Mouse (Mus musculus) C2C12 (cell line): ENCODE results near the gene Cetn3. TPM values are rescaled to one million over a fixed set of nuclear protein-coding genes. Genes with fewer than 3 reads are reported as not detected.

Source experiments
- H3K27me3 ChIP-seq: one replicate; pipeline ENCODE4 v1.6.1; 2011; ENCODE audit not compliant: control insufficient read depth, insufficient read depth, insufficient read length
- H3K36me3 ChIP-seq: one replicate; pipeline ENCODE4 v1.6.1; 2011; ENCODE audit not compliant: control insufficient read depth, insufficient read depth
- H3K4me3 ChIP-seq: one replicate; pipeline ENCODE4 v1.5.1; 2011; ENCODE audit warnings: mild to moderate bottlenecking, control low read depth; ENCODE audit not compliant: poor library complexity, insufficient read depth, severe bottlenecking
- H3K79me2 ChIP-seq: one replicate; pipeline ENCODE4 v1.6.1; 2011; ENCODE audit not compliant: control insufficient read depth, insufficient read depth
- H3K79me3 ChIP-seq: one replicate; pipeline ENCODE4 v1.6.1; 2011; ENCODE audit warnings: low read depth, control low read depth
- H3ac ChIP-seq: one replicate; pipeline ENCODE3; 2011; ENCODE audit warnings: low read depth; ENCODE audit not compliant: control insufficient read depth, insufficient read length
- CEBPB ChIP-seq: IDR thresholded peaks from one replicate; pipeline ENCODE4 v1.6.1; 2011; ENCODE audit warnings: low read depth, mild to moderate bottlenecking, control low read depth, moderate library complexity
- CTCF ChIP-seq: IDR thresholded peaks from one replicate; pipeline ENCODE4 v1.5.1; 2011; ENCODE audit not compliant: control insufficient read depth, insufficient read depth, insufficient read length
- FOSL1 ChIP-seq: IDR thresholded peaks from one replicate; pipeline ENCODE4 v1.8.0; 2011; ENCODE audit warnings: mild to moderate bottlenecking, low read length; ENCODE audit not compliant: poor library complexity, insufficient read depth, severe bottlenecking
- MAX ChIP-seq: IDR thresholded peaks from one replicate; pipeline ENCODE4 v1.6.1; 2011; ENCODE audit warnings: mild to moderate bottlenecking, control low read depth
- MYOD1 ChIP-seq: IDR thresholded peaks from one replicate; pipeline ENCODE4 v1.6.1; 2011; ENCODE audit warnings: low read depth; ENCODE audit not compliant: control insufficient read depth, insufficient read length
- MYOG ChIP-seq: IDR thresholded peaks from one replicate; pipeline ENCODE4 v1.6.1; 2011; ENCODE audit not compliant: control insufficient read depth, insufficient read length; ENCODE audit errors: extremely low read depth
- USF1 ChIP-seq: IDR thresholded peaks from one replicate; pipeline ENCODE4 v1.6.1; 2011; ENCODE audit warnings: low read depth, mild to moderate bottlenecking, control low read depth, moderate library complexity
- polyA plus RNA-seq: library from polyadenylated mRNA; unstranded; fragments of >200 nt; fragmentation: generic; extraction: Trizol; gene quantifications from one replicate; pipeline ENCODE4 v1.2.1, GENCODE M21; 2012; ENCODE audit warnings: missing spikeins

Cetn3 gene
- polyA plus RNA-seq, 1 experiment: 50.6 TPM

DNA sequence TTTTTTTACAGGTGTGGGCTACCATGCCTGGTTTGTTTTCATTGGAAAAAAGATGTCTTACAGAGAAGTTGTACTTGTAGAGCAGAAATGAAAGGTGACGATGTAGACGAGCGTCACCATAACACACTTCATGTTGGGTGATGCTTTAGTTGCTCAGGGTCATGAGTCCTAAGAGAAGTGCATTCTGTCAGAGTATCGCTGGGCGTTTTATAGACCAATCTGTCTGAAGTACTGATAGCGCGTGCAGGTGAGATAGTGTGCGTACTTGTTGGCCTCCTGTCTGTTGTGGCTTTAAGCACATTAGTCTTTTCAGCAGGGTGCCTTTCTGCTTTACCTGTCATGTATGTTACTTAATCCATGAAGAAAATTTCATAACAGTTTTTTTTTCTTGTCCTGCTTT, 7.3 kb downstream of the Cetn3 start:
- TF ChIP-seq MAX (no peak), USF1 (no peak), MYOG (no peak), CEBPB (no peak), MYOD1 (no peak), FOSL1 (no peak), CTCF (no peak)
- H3K27me3 ChIP-seq: no peaks in the 10 kb centered on the region

DNA sequence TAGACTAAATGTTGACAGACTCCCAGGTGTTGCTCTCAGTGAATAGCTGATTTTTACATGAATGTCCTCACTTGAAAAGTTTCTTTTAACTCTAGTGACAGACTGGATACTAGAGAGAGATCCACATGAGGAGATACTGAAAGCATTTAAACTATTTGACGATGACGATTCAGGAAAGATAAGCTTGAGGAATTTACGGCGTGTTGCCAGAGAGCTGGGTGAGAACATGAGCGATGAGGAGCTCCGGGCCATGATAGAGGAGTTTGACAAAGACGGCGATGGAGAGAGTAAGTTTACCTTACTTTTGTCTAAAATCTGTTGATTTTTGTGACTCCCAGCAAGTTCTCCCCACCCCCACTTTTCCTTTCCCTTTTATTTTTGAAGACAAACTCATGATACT, 9.0 kb downstream of the Cetn3 start:
- TF ChIP-seq FOSL1 (no peak), USF1 (no peak), MYOG (no peak), CEBPB (no peak), MYOD1 (no peak), MAX (no peak), CTCF (no peak)
- Histone ChIP-seq H3K79me3 (peaks cover 8% of the 10 kb centered on the region), H3K36me3 (peaks cover 39% of the 10 kb centered on the region), H3ac (no peak overlapping the region), H3K4me3 (no peak overlapping the region), H3K79me2 (peaks cover 5% of the 10 kb centered on the region), H3K27me3 (no peaks in the 10 kb centered on the region)

More for the DNA sequence above, 7.3 kb downstream of the Cetn3 start:
- no peak overlapping the region for H3K4me3 ChIP-seq
- peaks cover 16% of the 10 kb centered on the region for H3K79me2 ChIP-seq
- peaks cover 50% of the 10 kb centered on the region for H3K36me3 ChIP-seq
- peaks cover 10% of the 10 kb centered on the region for H3K79me3 ChIP-seq
- H3ac ChIP-seq: no peak overlapping the region

DNA sequence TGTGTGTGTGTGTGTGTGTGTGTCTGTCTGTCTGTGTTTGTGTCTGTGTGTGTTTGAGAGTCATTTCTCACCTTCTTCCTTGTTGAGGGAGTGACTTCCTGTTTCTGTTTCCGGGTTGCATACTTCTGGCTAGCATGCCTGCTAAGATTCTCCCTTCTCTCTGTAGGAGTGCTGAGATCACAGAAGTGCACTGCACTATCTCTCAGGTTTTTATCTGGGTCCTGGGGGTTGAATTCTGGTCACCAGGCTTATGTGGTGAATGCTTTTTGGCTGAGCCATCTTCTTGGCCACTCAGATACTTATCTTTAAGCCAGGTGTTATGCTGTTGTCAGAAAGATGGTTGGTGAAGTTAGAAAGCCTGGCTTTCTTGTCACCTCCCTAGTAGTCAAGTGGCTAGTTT, 11.0 kb downstream of the Cetn3 start:
- no peaks in the 10 kb centered on the region for H3K27me3 ChIP-seq
- TF ChIP-seq FOSL1: no peak
- TF ChIP-seq USF1: no peak
- no peak for TF ChIP-seq CEBPB
- no peak for TF ChIP-seq CTCF
- no peak for TF ChIP-seq MYOG
- TF ChIP-seq MAX: no peak
- no peak for TF ChIP-seq MYOD1
- peaks cover 5% of the 10 kb centered on the region for H3K79me3 ChIP-seq
- H3ac ChIP-seq: no peak overlapping the region
- peaks cover 27% of the 10 kb centered on the region for H3K36me3 ChIP-seq
- no peak overlapping the region for H3K4me3 ChIP-seq
- no peaks in the 10 kb centered on the region for H3K79me2 ChIP-seq

DNA sequence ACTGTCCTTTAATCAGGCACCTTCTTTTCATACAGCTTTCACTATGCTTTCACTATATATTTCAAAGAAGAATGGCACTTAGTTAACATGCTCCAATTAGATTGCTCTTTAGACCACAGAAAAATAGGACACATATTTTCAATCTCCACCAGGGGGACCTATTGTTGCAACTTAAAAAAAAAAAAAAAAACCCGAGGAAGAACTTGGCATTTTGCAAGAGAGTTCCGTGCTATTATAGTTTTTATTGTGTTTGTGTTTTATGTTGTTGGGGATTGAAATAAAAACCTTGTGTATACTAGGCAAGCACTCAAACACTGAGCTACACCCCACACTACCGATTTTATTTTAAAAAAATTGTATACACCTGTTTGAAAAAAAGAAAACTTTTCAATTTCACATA, 18.2 kb downstream of the Cetn3 start:
- Histone ChIP-seq H3K79me3 (no peaks in the 10 kb centered on the region), H3K79me2 (no peaks in the 10 kb centered on the region), H3K36me3 (peaks cover 7% of the 10 kb centered on the region), H3K4me3 (no peak overlapping the region), H3K27me3 (no peaks in the 10 kb centered on the region), H3ac (no peak overlapping the region)
- TF ChIP-seq MYOD1 (no peak), MAX (no peak), MYOG (no peak), CTCF (no peak), USF1 (no peak), FOSL1 (no peak), CEBPB (no peak)

DNA sequence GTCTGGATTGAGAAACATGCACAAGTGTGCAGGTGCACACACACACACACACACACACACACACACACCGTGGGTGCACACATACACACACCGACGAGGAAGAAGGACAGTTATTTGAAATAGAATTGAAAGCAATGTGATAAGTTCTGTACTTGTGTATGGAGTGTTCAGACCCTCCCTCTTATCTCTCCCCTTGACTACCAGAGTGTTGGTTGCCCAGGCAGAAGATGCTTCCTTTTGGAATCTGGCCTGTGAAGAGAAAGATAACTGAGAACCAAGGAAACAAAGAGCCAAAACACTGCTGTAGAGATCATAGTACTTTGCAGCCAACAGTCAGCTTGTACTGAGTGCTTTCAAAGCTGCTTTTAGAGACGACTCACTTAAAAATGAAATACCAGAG, 20.8 kb downstream of the Cetn3 start:
- Histone ChIP-seq H3K79me3 (no peaks in the 10 kb centered on the region), H3K27me3 (no peaks in the 10 kb centered on the region), H3K36me3 (no peaks in the 10 kb centered on the region), H3K4me3 (no peak overlapping the region), H3K79me2 (no peaks in the 10 kb centered on the region), H3ac (no peak overlapping the region)
- no peak for TF ChIP-seq MYOD1
- TF ChIP-seq CEBPB: no peak
- TF ChIP-seq MAX: no peak
- TF ChIP-seq FOSL1: no peak
- TF ChIP-seq USF1: no peak
- TF ChIP-seq MYOG: no peak
- TF ChIP-seq CTCF: no peak

DNA sequence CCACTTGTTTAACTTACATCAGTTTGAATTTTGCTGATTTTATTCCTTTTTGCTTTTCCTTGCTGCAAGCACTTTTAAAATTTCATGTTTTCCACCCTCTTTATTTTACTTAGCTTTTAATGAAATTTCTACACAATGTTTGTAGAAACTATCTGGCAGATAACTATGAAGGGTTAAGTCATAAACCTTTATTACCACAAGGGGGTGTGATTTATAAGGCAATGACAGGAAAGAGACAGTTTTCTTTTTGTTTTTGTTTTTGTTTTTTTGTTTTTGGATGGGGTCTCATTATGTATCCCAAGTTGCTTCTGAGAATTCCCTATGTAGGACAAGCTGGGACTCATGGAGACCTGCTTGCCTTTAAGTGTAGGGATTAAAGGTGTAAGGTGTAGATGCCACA, 39.9 kb downstream of the Cetn3 start:
- H3K36me3 ChIP-seq: no peaks in the 10 kb centered on the region
- H3ac ChIP-seq: no peak overlapping the region
- no peaks in the 10 kb centered on the region for H3K79me2 ChIP-seq
- H3K27me3 ChIP-seq: no peaks in the 10 kb centered on the region
- H3K79me3 ChIP-seq: no peaks in the 10 kb centered on the region
- H3K4me3 ChIP-seq: no peak overlapping the region
- no peak for TF ChIP-seq MYOD1
- no peak for TF ChIP-seq CTCF
- no peak for TF ChIP-seq CEBPB

DNA sequence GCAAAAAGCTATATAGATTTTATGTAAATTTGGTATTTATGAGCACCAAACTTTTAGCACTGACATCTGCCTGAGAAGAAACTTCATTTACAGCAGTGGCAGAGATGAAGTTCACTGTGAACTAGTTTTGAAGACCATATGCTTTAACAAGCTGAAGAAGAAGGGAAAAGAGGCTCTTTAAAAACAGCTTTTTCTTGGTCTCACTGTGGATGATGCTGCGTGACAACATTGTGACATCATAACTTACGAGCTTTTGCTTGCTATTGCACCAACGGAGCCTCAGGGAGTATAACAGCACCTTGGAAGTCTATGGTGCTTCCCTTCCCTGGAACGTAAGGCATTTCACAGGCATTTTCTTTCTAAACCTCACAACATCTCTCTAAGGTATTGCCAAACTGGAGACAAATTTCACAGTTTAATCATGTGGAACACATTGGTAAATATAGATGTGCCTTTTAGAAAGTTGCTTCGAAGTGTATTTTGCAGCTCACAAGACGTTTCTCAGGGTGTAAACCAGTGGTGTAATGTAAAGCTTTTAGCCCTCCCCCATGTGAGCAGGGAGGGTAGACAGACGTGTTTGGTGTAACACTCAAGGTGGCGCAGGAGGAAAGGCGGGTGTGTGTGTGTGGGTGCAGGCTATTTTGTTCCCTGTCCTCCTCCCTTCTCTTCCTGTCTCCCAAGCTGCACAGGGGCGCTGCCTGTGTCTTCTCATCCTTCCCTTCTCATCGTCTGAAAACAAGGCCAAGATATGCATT, 41.9 kb downstream of the Cetn3 start:
- Histone ChIP-seq H3ac (no peak overlapping the region), H3K27me3 (no peaks in the 10 kb centered on the region), H3K36me3 (no peaks in the 10 kb centered on the region), H3K4me3 (no peak overlapping the region), H3K79me3 (no peaks in the 10 kb centered on the region), H3K79me2 (no peaks in the 10 kb centered on the region)
- TF ChIP-seq MYOD1 (no peak), MAX (no peak), CEBPB (no peak)
